Mouse (Mus musculus): ENCODE results near the gene Fam166b. TPM values are rescaled to one million over a fixed set of nuclear protein-coding genes. Genes with fewer than 3 reads are reported as not detected.
A peak's percentile ranks its signal among the peaks of the same experiment; 100 is the strongest.

The Fam166b gene
- total RNA-seq, 2 experiments from 2014 or later: 0.68 to 1.3 TPM

GRCm38 (mm10) chr4:43384083-43384460 is 44.9 kb downstream of the Fam166b start:
- Histone ChIP-seq H3K4me3 (peak overlapping the region; percentile 81), H3K27ac (peak overlapping the region; percentile 100)
- TF ChIP-seq CTCF (IDR thresholded peaks at IDR 0.05): no peak
- intact Hi-C loops (cut with DNase I): no loop called here
- DNase-seq (ENCODE audit: extremely low spot score in 1 of 2, low spot score in 2 of 2): no peak

- intact Hi-C loops (cut with DNase I): loop anchor here (2.0 kb wide), 2 partner anchors 15 to 117 kb away; partner anchors contain the start of gene Atp8b5
- H3K4me3 ChIP-seq: peak overlapping the region; percentile 81
- peak overlapping the region; percentile 100 for H3K27ac ChIP-seq
- no peak for DNase-seq (ENCODE audit: extremely low spot score in 1 of 2, low spot score in 2 of 2)
- no peak for TF ChIP-seq CTCF (IDR thresholded peaks at IDR 0.05)
These were observed 45.5 kb downstream of the Fam166b start for GRCm38 (mm10) chr4:43383246-43384082.

GRCm38 (mm10) chr4:43382155-43383020 is 46.5 kb downstream of the Fam166b start:
- Histone ChIP-seq H3K27ac (peak overlapping the region; percentile 100), H3K4me3 (peak overlapping the region; percentile 81)
- intact Hi-C loops (cut with DNase I): loop anchor here (1.0 to 2.0 kb wide), 4 partner anchors 16 to 116 kb away; partner anchors contain the start of gene Atp8b5
- no peak for TF ChIP-seq CTCF (IDR thresholded peaks at IDR 0.05)
- DNase-seq (ENCODE audit: extremely low spot score in 1 of 2, low spot score in 2 of 2): no peak

GRCm38 (mm10) chr4:43381408-43382154 is 47.4 kb downstream of the Fam166b start, which contains the start of gene Rusc2:
Gene Rusc2, plus strand, starts transcription at chr4:43381979.
- intact Hi-C loops (cut with DNase I): loop anchor here (1.0 to 2.0 kb wide), 4 partner anchors 17 to 115 kb away; partner anchors contain the start of gene Atp8b5

GRCm38 (mm10) chr4:43380951-43381350 is 48.0 kb downstream of the Fam166b start:
- Histone ChIP-seq H3K4me3 (peak overlapping the region; percentile 81), H3K27ac (peak overlapping the region; percentile 100)
- intact Hi-C loops (cut with DNase I): no loop called here
- TF ChIP-seq CTCF (IDR thresholded peaks at IDR 0.05): no peak
- DNase-seq (ENCODE audit: extremely low spot score in 1 of 2, low spot score in 2 of 2): no peak

More at GRCm38 (mm10) chr4:43381408-43382154, 47.4 kb downstream of the Fam166b start, which contains the start of gene Rusc2:
- peak; percentile 80 for TF ChIP-seq CTCF (IDR thresholded peaks at IDR 0.05)
- H3K4me3 ChIP-seq: peak within 1 kb of the TSS; percentile 81
- DNase-seq (ENCODE audit: extremely low spot score in 1 of 2, low spot score in 2 of 2): peak; percentile 96 to 97
- H3K27ac ChIP-seq: peak within 1 kb of the TSS; percentile 100

GRCm38 (mm10) chr4:43379601-43380000 is 49.3 kb downstream of the Fam166b start:
- intact Hi-C loops (cut with DNase I): no loop called here
- TF ChIP-seq CTCF (IDR thresholded peaks at IDR 0.05): no peak
- DNase-seq (ENCODE audit: extremely low spot score in 1 of 2, low spot score in 2 of 2): no peak
- no peak overlapping the region for H3K4me3 ChIP-seq
- no peak overlapping the region for H3K27ac ChIP-seq

Other genes with a start within 250 kb of the Fam166b start
- under 1 TPM; 0.09 to 0.54 TPM for gene Atp8b5, start 162.0 kb downstream of the Fam166b start, total RNA-seq (2021)
- gene Rusc2, start 47.2 kb downstream of the Fam166b start, total RNA-seq (2021): 100 to 1,000 TPM; 137 to 144 TPM
- 100 to 1,000 TPM; 102 to 103 TPM for gene Tesk1, start 12.8 kb upstream of the Fam166b start, total RNA-seq (2021)
- gene Cd72, start 25.5 kb upstream of the Fam166b start, total RNA-seq (2021): 1 to 10 TPM; 1.1 to 1.4 TPM
- not detected for gene Sit1, start 54.6 kb upstream of the Fam166b start, total RNA-seq (2021)
- gene Ccdc107, start 63.8 kb upstream of the Fam166b start, total RNA-seq (2021): 10 to 100 TPM; 28.1 to 31.8 TPM
- 1 to 10 TPM in 1 of 2 experiments, under 1 TPM in 1; 0.41 to 1.7 TPM for gene Arhgef39, start 70.6 kb upstream of the Fam166b start, total RNA-seq (2021)
- gene Car9, start 77.8 kb upstream of the Fam166b start, total RNA-seq (2021): not detected
- gene Tpm2, start 94.6 kb upstream of the Fam166b start, total RNA-seq (2021): 1 to 10 TPM; 7.0 to 8.8 TPM
- 10 to 100 TPM; 74.6 to 77.9 TPM for gene Creb3, start 133.2 kb upstream of the Fam166b start, total RNA-seq (2021)
- 10 to 100 TPM; 50.7 to 52.2 TPM for gene Tln1, start 133.6 kb upstream of the Fam166b start, total RNA-seq (2021)
- 10 to 100 TPM; 49.6 to 55.4 TPM for gene Rgp1, start 149.6 kb upstream of the Fam166b start, total RNA-seq (2021)
- 10 to 100 TPM; 69.2 to 70.6 TPM for gene Gba2, start 149.7 kb upstream of the Fam166b start, total RNA-seq (2021)
- gene Msmp, start 155.4 kb upstream of the Fam166b start, total RNA-seq (2021): not detected
- 10 to 100 TPM; 60.9 to 62.0 TPM for gene Npr2, start 202.8 kb upstream of the Fam166b start, total RNA-seq (2021)
- 1 to 10 TPM in 1 of 2 experiments, under 1 TPM in 1; 0.95 to 1.6 TPM for gene Spag8, start 224.5 kb upstream of the Fam166b start, total RNA-seq (2021)
- 10 to 100 TPM; 30.9 to 33.5 TPM for gene Hint2, start 227.3 kb upstream of the Fam166b start, total RNA-seq (2021)
- gene Tmem8b, start 239.8 kb upstream of the Fam166b start, total RNA-seq (2021): 10 to 100 TPM; 63.1 to 66.2 TPM
- 1 to 10 TPM; 1.8 to 2.2 TPM for gene Fam221b, start 240.0 kb upstream of the Fam166b start, total RNA-seq (2021)